Mouse (Mus musculus) lung, postnatal 0 days (tissue): ENCODE results near the gene Kank1.

Source experiments
- CTCF ChIP-seq: IDR thresholded peaks from 2 replicates; pipeline ENCODE4 v1.5.1; 2016; ENCODE audit warnings: antibody characterized with exemption, mild to moderate bottlenecking
- EP300 ChIP-seq: IDR thresholded peaks from 2 replicates; pipeline ENCODE4 v1.6.1; 2016; ENCODE audit warnings: antibody characterized with exemption, mild to moderate bottlenecking, control low read depth

DNA sequence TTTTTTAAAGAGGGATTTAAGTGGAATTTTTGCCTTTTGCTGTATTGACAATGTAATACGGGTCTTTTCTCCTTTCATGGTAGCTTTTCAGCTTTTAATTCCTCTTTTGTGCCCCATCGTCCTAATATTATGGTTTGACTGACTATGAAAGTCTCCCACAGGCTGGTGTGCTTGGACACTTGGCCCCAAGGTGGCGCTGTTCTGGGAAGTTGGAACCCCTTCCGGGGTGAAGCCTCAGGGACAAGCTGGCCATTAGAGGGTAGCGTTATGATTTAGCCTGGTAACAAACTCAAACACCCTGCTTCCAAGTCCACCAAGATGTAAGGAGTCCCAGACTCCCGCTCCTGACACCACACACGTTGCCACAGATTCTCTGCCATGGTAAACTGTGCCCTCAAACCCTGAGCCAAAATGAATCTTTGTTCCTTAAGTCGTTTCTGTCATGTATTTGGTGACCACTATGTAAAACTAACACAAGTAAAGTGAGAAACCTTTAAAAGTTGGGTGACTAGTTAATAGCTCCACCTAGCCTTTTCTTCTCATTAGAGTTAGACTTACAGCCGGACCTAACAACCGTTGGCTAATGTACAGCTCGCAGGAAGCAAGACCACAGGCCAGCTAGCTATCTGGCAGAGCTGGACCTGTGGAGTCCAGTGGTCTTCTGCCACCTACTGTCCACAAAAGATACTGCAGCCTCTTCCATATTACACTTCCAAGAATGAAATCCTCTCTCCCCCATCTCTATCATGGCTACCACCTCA lies 214.3 kb downstream of the Kank1 start:
- TF ChIP-seq CTCF = peak; percentile 85
- TF ChIP-seq EP300 = no peak
